Mouse (Mus musculus) stomach, postnatal 0 days (tissue): ENCODE data around the gene Prkg1. TPM values are rescaled to one million over a fixed set of nuclear protein-coding genes. Genes with fewer than 3 reads are reported as not detected.
A peak's percentile ranks its signal among the peaks of the same experiment; 100 is the strongest.

ENCODE experiments used
- ATAC-seq: fragments of 200-750 bp; cut with Nextera tagmentation; 2 replicates; pipeline ENCODE4 v1.8.0; 2017; ENCODE audit not compliant: low FRiP score, low TSS enrichment
- DNase-seq: peaks from one replicate; pipeline ENCODE4 v3.0.0-alpha.2; 2016; ENCODE audit warnings: low spot score
- H3K27ac ChIP-seq: fragments of 300-500 bp; sonication (generic); replicated peaks from 2 replicates; pipeline ENCODE4 v1.5.1; 2014; ENCODE audit warnings: mild to moderate bottlenecking, control low read depth
- H3K27me3 ChIP-seq: fragments of 300-500 bp; sonication (generic); 2 replicates; pipeline ENCODE4 v1.6.1; 2014; ENCODE audit warnings: low read length; ENCODE audit not compliant: control insufficient read depth, insufficient read depth
- H3K36me3 ChIP-seq: fragments of 300-500 bp; sonication (generic); 2 replicates; pipeline ENCODE4 v1.6.1; 2014; ENCODE audit warnings: low read length, mixed read lengths; ENCODE audit not compliant: control insufficient read depth, insufficient read depth
- H3K4me1 ChIP-seq: fragments of 300-500 bp; sonication (generic); replicated peaks from 2 replicates; pipeline ENCODE4 v1.6.1; 2014; ENCODE audit warnings: antibody characterized with exemption; ENCODE audit not compliant: control insufficient read depth, insufficient read depth
- H3K4me2 ChIP-seq: fragments of 300-500 bp; sonication (generic); replicated peaks from 2 replicates; pipeline ENCODE4 v1.6.1; 2014; ENCODE audit warnings: low read depth, mild to moderate bottlenecking, control low read depth, moderate library complexity
- H3K4me3 ChIP-seq: fragments of 300-500 bp; sonication (generic); 2 replicates; pipeline ENCODE4 v1.5.1; 2014; ENCODE audit warnings: low read depth, low read length, control low read depth
- H3K9ac ChIP-seq: fragments of 300-500 bp; sonication (generic); 2 replicates; pipeline ENCODE4 v1.6.1; 2014; ENCODE audit warnings: mild to moderate bottlenecking, low read length, control low read depth, mixed read lengths
- H3K9me3 ChIP-seq: fragments of 300-500 bp; sonication (generic); 2 replicates; pipeline ENCODE4 v1.6.1; 2016; ENCODE audit warnings: low read length; ENCODE audit not compliant: control insufficient read depth
- CTCF ChIP-seq: IDR thresholded peaks from 2 replicates; pipeline ENCODE4 v1.5.1; 2016; ENCODE audit warnings: antibody characterized with exemption, low read depth, mild to moderate bottlenecking, moderate library complexity
- EP300 ChIP-seq: optimal IDR thresholded peaks from 2 replicates; pipeline ENCODE3; 2016; ENCODE audit warnings: antibody characterized with exemption
- WGBS: fragments of 180-500 bp; shearing (Covaris S2); extraction: QIAGEN DNeasy Blood & Tissue Kit; methylation state at CpG from one replicate; pipeline ENCODE4 v1.1.7; 2014; 5-methylcytosine and 5-hydroxymethylcytosine counted together
- polyA plus RNA-seq: library from polyadenylated mRNA; unstranded; fragments of >200 nt; fragmentation: Nextera tagmentation; extraction: Ambion mirVana; gene quantifications from 2 replicates; pipeline ENCODE4 v1.2.1, GENCODE M21; 2015

Gene Prkg1
- polyA plus RNA-seq, 1 experiment from 2014 or later, result 6.4 TPM

- TF ChIP-seq CTCF (no peak), EP300 (no peak)
- Histone ChIP-seq H3K27me3 (no peaks in the 10 kb centered on the region), H3K36me3 (no peaks in the 10 kb centered on the region), H3K4me2 (no peak overlapping the region), H3K4me1 (no peaks in the 10 kb centered on the region), H3K9me3 (no peaks in the 10 kb centered on the region), H3K4me3 (no peak overlapping the region), H3K9ac (no peak overlapping the region), H3K27ac (no peak overlapping the region)
- no peak for ATAC-seq
- no peak for DNase-seq
- WGBS, result 24% methylated on average over 1 of the region's 1 CpGs
These were observed 931.7 kb downstream of the Prkg1 start for GRCm38 (mm10) chr19:30833045-30833651.

- H3K9ac ChIP-seq, result no peak overlapping the region
- H3K36me3 ChIP-seq, result no peaks in the 10 kb centered on the region
- WGBS, result 79% methylated on average over 7 of the region's 7 CpGs
- ATAC-seq (no peak), DNase-seq (no peak)
- H3K27ac ChIP-seq, result no peak overlapping the region
- H3K9me3 ChIP-seq, result no peaks in the 10 kb centered on the region
- H3K27me3 ChIP-seq, result no peaks in the 10 kb centered on the region
- no peaks in the 10 kb centered on the region for H3K4me1 ChIP-seq
- no peak overlapping the region for H3K4me3 ChIP-seq
- TF ChIP-seq CTCF (no peak), EP300 (no peak)
- no peak overlapping the region for H3K4me2 ChIP-seq
These were observed 935.5 kb downstream of the Prkg1 start for GRCm38 (mm10) chr19:30829231-30829775.

GRCm38 (mm10) chr19:30827820-30828219, 937.0 kb downstream of the Prkg1 start:
- H3K9ac ChIP-seq, result no peak overlapping the region
- TF ChIP-seq EP300 (no peak), CTCF (peak; percentile 45)
- no peaks in the 10 kb centered on the region for H3K27me3 ChIP-seq
- DNase-seq, result no peak
- 85% methylated on average over 3 of the region's 3 CpGs for WGBS
- H3K27ac ChIP-seq, result no peak overlapping the region
- ATAC-seq, result no peak
- no peaks in the 10 kb centered on the region for H3K36me3 ChIP-seq
- no peak overlapping the region for H3K4me2 ChIP-seq
- no peaks in the 10 kb centered on the region for H3K4me1 ChIP-seq
- H3K9me3 ChIP-seq, result no peaks in the 10 kb centered on the region
- H3K4me3 ChIP-seq, result no peak overlapping the region

GRCm38 (mm10) chr19:30826106-30826505, 938.7 kb downstream of the Prkg1 start:
- whole genome bisulfite sequencing, result 47% methylated on average over 2 of the region's 2 CpGs
- no peak overlapping the region for H3K27ac ChIP-seq
- DNase-seq (no peak), ATAC-seq (no peak)
- H3K36me3 ChIP-seq, result no peaks in the 10 kb centered on the region
- TF ChIP-seq EP300 (no peak), CTCF (no peak)
- no peaks in the 10 kb centered on the region for H3K9me3 ChIP-seq
- no peak overlapping the region for H3K9ac ChIP-seq
- H3K4me1 ChIP-seq, result no peaks in the 10 kb centered on the region
- H3K27me3 ChIP-seq, result no peaks in the 10 kb centered on the region
- H3K4me3 ChIP-seq, result no peak overlapping the region
- no peak overlapping the region for H3K4me2 ChIP-seq

- Histone ChIP-seq H3K4me2 (no peak overlapping the region), H3K36me3 (no peaks in the 10 kb centered on the region), H3K4me3 (no peak overlapping the region), H3K27me3 (no peaks in the 10 kb centered on the region), H3K9ac (no peak overlapping the region), H3K9me3 (no peaks in the 10 kb centered on the region), H3K4me1 (no peaks in the 10 kb centered on the region), H3K27ac (no peak overlapping the region)
- TF ChIP-seq EP300 (no peak), CTCF (no peak)
- ATAC-seq, result no peak
- no peak for DNase-seq
- WGBS, result 69% methylated on average over 6 of the region's 6 CpGs
These were observed 949.2 kb downstream of the Prkg1 start for GRCm38 (mm10) chr19:30815661-30816060.

GRCm38 (mm10) chr19:30806265-30806664, 958.6 kb downstream of the Prkg1 start:
- Histone ChIP-seq H3K4me1 (no peaks in the 10 kb centered on the region), H3K4me2 (no peak overlapping the region), H3K9ac (no peak overlapping the region), H3K27ac (no peak overlapping the region), H3K27me3 (no peaks in the 10 kb centered on the region), H3K36me3 (no peaks in the 10 kb centered on the region), H3K9me3 (no peaks in the 10 kb centered on the region), H3K4me3 (no peak overlapping the region)
- TF ChIP-seq EP300, result no peak
- TF ChIP-seq CTCF, result no peak
- 76% methylated on average over 5 of the region's 5 CpGs for WGBS
- ATAC-seq (no peak), DNase-seq (no peak)
